Mouse (Mus musculus): ENCODE data around the gene Cog6.

GRCm38 (mm10) chr3:53002076-53002475 is 15.0 kb downstream of the Cog6 start:
- TF ChIP-seq CTCF (IDR thresholded peaks at IDR 0.05; ENCODE audit: borderline replicate concordance, extremely low read depth, insufficient read depth, insufficient read length), result no peak
- TF ChIP-seq POLR2A (IDR thresholded peaks at IDR 0.05; ENCODE audit: borderline replicate concordance, extremely low read depth, insufficient read depth, insufficient read length, poor library complexity, severe bottlenecking), result no peak
